Mouse (Mus musculus) kidney, adult 2 months (tissue): ENCODE measurements at regions not wholly inside any gene's neighbourhood (a gene's known extent, or its start where the extent isn't known, plus 50 kb on each side); places are given as distances from the start of the nearest gene placed in this dataset.
A peak's percentile ranks its signal among the peaks of the same experiment; 100 is the strongest.

ENCODE experiments used
- DNase-seq: peaks from one replicate; pipeline ENCODE4 v3.0.0; 2021
- H3K27ac ChIP-seq: fragments of 200-500 bp; 2 replicates; pipeline ENCODE4 v1.5.1; 2012; ENCODE audit warnings: low read depth, low read length, control low read depth, inconsistent platforms; ENCODE audit not compliant: insufficient read depth
- H3K27me3 ChIP-seq: fragments of 200-500 bp; replicated peaks from 2 replicates; pipeline ENCODE4 v1.6.1; 2012; ENCODE audit warnings: mild to moderate bottlenecking, moderate library complexity, low read length, inconsistent platforms; ENCODE audit not compliant: control insufficient read depth, insufficient read depth
- H3K36me3 ChIP-seq: fragments of 200-500 bp; 2 replicates; pipeline ENCODE4 v1.6.1; 2012; ENCODE audit warnings: mild to moderate bottlenecking, moderate library complexity, low read length, inconsistent platforms; ENCODE audit not compliant: control insufficient read depth, insufficient read depth
- H3K4me1 ChIP-seq: fragments of 200-500 bp; 2 replicates; pipeline ENCODE4 v1.6.1; 2011; ENCODE audit warnings: low read length; ENCODE audit not compliant: control insufficient read depth, insufficient read depth
- H3K4me3 ChIP-seq: fragments of 200-500 bp; 2 replicates; pipeline ENCODE4 v1.5.1; 2011; ENCODE audit warnings: mild to moderate bottlenecking, low read depth, low read length, control low read depth; ENCODE audit not compliant: insufficient read depth
- CTCF ChIP-seq: fragments of 200-500 bp; conservative IDR thresholded peaks from 2 replicates; pipeline ENCODE4 v1.5.1; 2011; ENCODE audit warnings: low read depth, mild to moderate bottlenecking, control low read depth, low read length, moderate library complexity, mixed read lengths; ENCODE audit not compliant: insufficient read depth, insufficient read length
- POLR2A ChIP-seq: fragments of 200-500 bp; IDR thresholded peaks from one replicate; pipeline ENCODE4 v1.6.1; 2011; ENCODE audit warnings: low read depth, low read length, control low read depth
- WGBS: fragments of 180-500 bp; shearing (Covaris S2); methylation state at CpG from one replicate; pipeline ENCODE4 v1.1.7; 2018; 5-methylcytosine and 5-hydroxymethylcytosine counted together

DNA sequence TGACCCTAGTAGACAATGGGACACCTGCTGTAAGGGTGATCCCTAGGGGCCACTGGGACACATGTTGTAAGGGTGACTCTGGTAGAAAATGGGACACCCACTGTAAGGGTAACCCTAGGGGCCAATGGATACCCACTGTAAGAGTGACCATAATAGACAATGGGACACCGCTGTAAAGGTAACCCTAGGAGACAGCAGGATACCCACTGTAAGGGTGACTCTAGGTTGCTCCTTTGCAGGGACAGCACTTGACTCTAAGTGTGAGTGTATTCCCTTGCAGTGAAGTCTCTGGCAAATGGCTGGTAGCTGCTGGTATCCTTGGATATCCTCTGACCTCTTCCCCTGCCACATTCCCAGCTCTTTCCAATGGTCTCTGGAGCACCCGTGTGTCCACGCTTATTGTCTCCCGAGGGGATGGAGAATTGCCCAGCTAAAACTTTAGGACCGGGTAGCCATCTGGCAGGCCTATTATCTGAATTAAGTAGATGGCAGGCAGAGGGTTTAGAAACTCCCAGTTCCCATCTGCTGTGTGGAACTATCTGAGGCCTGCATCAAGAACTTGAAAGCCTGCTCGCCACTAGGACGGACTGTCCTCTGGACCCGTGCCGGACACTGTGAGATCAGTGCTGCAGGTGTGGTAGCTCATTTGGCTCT lies 70.8 kb upstream of the Plxnc1 start:
- no peak for DNase-seq
- TF ChIP-seq POLR2A (no peak), CTCF (no peak)
- Histone ChIP-seq H3K27me3 (no peaks in the 10 kb centered on the region), H3K4me1 (no peaks in the 10 kb centered on the region), H3K4me3 (no peak overlapping the region), H3K36me3 (no peaks in the 10 kb centered on the region), H3K27ac (no peak overlapping the region)
- 88% methylated on average over 9 of the region's 9 CpGs for WGBS

DNA sequence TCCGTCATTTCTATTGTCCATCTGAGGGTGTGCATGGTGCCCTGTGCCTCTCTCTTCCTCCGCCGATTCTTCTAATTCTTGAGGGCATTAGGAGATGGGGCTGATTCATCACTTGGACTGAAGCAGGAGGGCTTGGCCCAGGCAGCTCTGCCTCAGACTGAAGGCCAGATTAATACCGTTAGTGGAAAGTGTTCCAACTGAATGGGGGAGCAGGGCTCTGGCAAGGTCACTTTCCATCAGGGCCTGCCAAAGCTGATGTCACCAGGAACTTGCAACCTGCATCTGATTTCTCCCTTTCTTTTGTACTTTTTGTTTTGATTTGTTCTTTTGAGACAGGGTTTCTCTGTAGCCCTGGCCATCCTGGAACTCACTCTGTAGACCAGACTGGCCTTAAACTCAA lies 69.3 kb upstream of the Plxnc1 start:
- Histone ChIP-seq H3K27me3 (no peaks in the 10 kb centered on the region), H3K36me3 (no peaks in the 10 kb centered on the region), H3K4me1 (no peaks in the 10 kb centered on the region), H3K27ac (no peak overlapping the region), H3K4me3 (no peak overlapping the region)
- WGBS = 67% methylated on average over 4 of the region's 4 CpGs
- no peak for TF ChIP-seq CTCF
- no peak for TF ChIP-seq POLR2A
- no peak for DNase-seq

GRCm38 (mm10) chr10:95013213-95013915 lies 68.7 kb upstream of the Plxnc1 start:
- no peak for DNase-seq
- Histone ChIP-seq H3K36me3 (no peaks in the 10 kb centered on the region), H3K27ac (no peak overlapping the region), H3K4me1 (no peaks in the 10 kb centered on the region), H3K4me3 (no peak overlapping the region), H3K27me3 (no peaks in the 10 kb centered on the region)
- TF ChIP-seq CTCF (no peak), POLR2A (no peak)
- WGBS = 88% methylated on average over 11 of the region's 11 CpGs

- Histone ChIP-seq H3K27me3 (no peaks in the 10 kb centered on the region), H3K4me3 (no peak overlapping the region), H3K36me3 (no peaks in the 10 kb centered on the region), H3K4me1 (no peaks in the 10 kb centered on the region), H3K27ac (no peak overlapping the region)
- DNase-seq = no peak
- WGBS = 95% methylated on average over 6 of the region's 6 CpGs
- TF ChIP-seq POLR2A (no peak), CTCF (no peak)
These were observed 65.7 kb upstream of the Plxnc1 start for GRCm38 (mm10) chr10:95010333-95010732.

- Histone ChIP-seq H3K27ac (no peak overlapping the region), H3K36me3 (no peaks in the 10 kb centered on the region), H3K27me3 (no peaks in the 10 kb centered on the region), H3K4me3 (no peak overlapping the region), H3K4me1 (0 out of 2 replicates have a peak, but pooled peaks cover 2% of the 10 kb centered on the region)
- no peak for TF ChIP-seq POLR2A
- TF ChIP-seq CTCF = no peak
- WGBS = 87% methylated on average over 1 of the region's 1 CpGs
- no peak for DNase-seq
These were observed 64.4 kb upstream of the Plxnc1 start for GRCm38 (mm10) chr10:95009081-95009480.

DNA sequence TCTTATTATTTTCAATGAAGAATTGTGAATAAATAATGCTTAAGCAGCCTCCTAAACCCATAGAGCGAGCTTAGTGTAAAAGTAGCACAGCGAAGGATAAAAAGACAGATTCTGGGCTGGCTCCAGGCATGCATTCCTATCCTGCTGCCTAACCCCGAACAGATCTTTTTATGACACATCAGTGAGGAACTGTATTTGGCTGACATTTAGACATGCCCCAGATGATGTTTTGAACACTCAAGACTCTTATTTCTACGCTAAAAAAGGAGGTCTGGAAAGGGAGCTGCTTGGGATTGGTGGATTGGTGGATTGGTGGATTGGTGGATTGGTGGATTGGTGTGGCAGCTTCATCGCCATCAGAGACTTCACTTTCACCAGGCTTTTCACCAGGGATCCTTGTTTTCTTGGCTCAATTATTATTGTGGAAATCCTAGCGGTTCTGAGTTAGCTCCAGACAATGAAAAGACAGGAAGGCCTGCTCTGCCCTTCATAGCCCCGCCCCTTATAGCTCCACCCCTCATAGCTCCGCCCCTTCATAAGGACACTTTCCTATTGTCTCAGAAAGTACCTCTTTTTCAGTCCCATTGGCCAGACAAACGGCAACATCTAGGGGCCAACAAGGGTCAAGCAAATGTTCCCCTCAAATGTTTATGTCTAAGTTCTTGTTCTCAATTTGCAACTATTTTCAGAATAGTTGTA lies 59.6 kb upstream of the Plxnc1 start:
- Histone ChIP-seq H3K4me3 (no peak overlapping the region), H3K36me3 (no peaks in the 10 kb centered on the region), H3K27me3 (no peaks in the 10 kb centered on the region), H3K4me1 (peaks cover 6% of the 10 kb centered on the region; the same call in 1 of the 2 replicates), H3K27ac (peak overlapping the region; percentile 47; the same call in 1 of the 2 replicates)
- peak; percentile 50 for DNase-seq
- TF ChIP-seq CTCF = no peak
- TF ChIP-seq POLR2A = no peak
- 71% methylated on average over 9 of the region's 9 CpGs for WGBS

DNA sequence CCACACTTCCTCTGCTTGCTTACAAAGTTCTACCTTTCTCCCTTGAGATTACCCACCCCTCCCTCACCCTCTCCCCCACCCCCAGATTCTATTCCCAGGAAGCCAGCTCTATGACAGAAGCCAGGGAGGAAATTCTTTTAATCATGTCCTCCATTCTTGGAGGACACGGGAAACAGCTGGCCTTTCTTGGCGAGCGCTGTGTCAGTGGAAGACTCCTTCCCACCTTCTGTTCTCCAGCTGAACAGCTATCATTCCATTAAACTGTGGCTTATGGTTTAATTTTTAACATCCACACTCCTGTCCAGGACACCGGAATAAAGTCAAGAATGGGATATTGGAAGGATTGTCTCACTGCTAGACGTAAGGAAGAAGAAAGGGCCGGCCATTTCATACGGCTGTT lies 59.0 kb upstream of the Plxnc1 start:
- Histone ChIP-seq H3K27ac (no peak overlapping the region), H3K27me3 (no peaks in the 10 kb centered on the region), H3K4me3 (no peak overlapping the region), H3K4me1 (peaks cover 6% of the 10 kb centered on the region; the same call in 1 of the 2 replicates), H3K36me3 (no peaks in the 10 kb centered on the region)
- no peak for TF ChIP-seq CTCF
- TF ChIP-seq POLR2A = no peak
- peak; percentile 71 for DNase-seq
- WGBS = 32% methylated on average over 7 of the region's 7 CpGs
